Mouse (Mus musculus) kidney, embryonic 16.5 days (tissue): ENCODE results near the gene Atg16l2. TPM values are rescaled to one million over a fixed set of nuclear protein-coding genes. Genes with fewer than 3 reads are reported as not detected.

Experiments
- ATAC-seq: fragments of 200-750 bp; cut with Nextera tagmentation; 2 replicates; pipeline ENCODE4 v1.8.0; 2017; ENCODE audit warnings: moderate TSS enrichment; ENCODE audit not compliant: low FRiP score, low TSS enrichment
- H3K27ac ChIP-seq: fragments of 300-500 bp; sonication (generic); 2 replicates; pipeline ENCODE4 v1.5.1; 2014; ENCODE audit warnings: low read length
- H3K27me3 ChIP-seq: fragments of 300-500 bp; sonication (generic); 2 replicates; pipeline ENCODE4 v1.6.1; 2014; ENCODE audit warnings: low read length, control low read depth, mixed read lengths; ENCODE audit not compliant: insufficient read depth
- H3K36me3 ChIP-seq: fragments of 300-500 bp; sonication (generic); 2 replicates; pipeline ENCODE4 v1.6.1; 2014; ENCODE audit warnings: low read length, control low read depth, mixed read lengths; ENCODE audit not compliant: insufficient read depth
- H3K4me1 ChIP-seq: fragments of 300-500 bp; sonication (generic); 2 replicates; pipeline ENCODE4 v1.6.1; 2014; ENCODE audit warnings: low read length, control low read depth, mixed read lengths; ENCODE audit not compliant: insufficient read depth
- H3K4me2 ChIP-seq: fragments of 300-500 bp; sonication (generic); replicated peaks from 2 replicates; pipeline ENCODE4 v1.6.1; 2014; ENCODE audit warnings: low read depth, low read length
- H3K4me3 ChIP-seq: fragments of 300-500 bp; sonication (generic); 2 replicates; pipeline ENCODE4 v1.5.1; 2014; ENCODE audit warnings: mild to moderate bottlenecking, low read length
- H3K9ac ChIP-seq: fragments of 300-500 bp; sonication (generic); replicated peaks from 2 replicates; pipeline ENCODE4 v1.6.1; 2014; ENCODE audit warnings: low read length
- H3K9me3 ChIP-seq: fragments of 300-500 bp; sonication (generic); 2 replicates; pipeline ENCODE4 v1.6.1; 2016; ENCODE audit warnings: low read length, control low read depth
- WGBS: fragments of 180-500 bp; shearing (Covaris S2); extraction: QIAGEN DNeasy Blood & Tissue Kit; methylation state at CpG from one replicate; pipeline ENCODE4 v1.1.7; 2014; 5-methylcytosine and 5-hydroxymethylcytosine counted together
- polyA plus RNA-seq: library from polyadenylated mRNA; unstranded; fragments of >200 nt; fragmentation: Nextera tagmentation; extraction: Ambion mirVana; gene quantifications from 2 replicates; pipeline ENCODE4 v1.2.1, GENCODE M21; 2015

Atg16l2 gene
- polyA plus RNA-seq, 1 experiment from 2014 or later, result 23.7 TPM

DNA sequence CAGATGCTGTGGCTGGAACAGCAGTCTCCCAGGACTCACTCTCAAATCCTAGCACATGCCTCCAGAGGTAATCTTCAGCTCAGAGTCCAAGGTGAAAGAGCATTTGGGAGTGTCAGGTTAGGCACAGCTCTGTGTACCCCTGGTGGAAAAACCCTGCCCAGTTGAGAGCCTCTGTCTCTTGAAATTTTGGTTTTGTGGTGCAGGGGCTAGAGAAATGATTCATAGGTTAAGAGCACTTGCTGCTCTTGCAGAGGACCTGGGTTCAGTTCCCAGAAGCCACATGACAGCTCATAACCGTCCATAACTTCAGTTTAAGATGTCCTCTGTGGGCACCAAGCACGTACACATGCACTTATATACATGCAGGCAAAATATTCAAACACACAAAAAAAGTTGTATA, 14.2 kb downstream of the Atg16l2 start:
- no peak overlapping the region for H3K9ac ChIP-seq
- H3K9me3 ChIP-seq, result no peaks in the 10 kb centered on the region
- no peaks in the 10 kb centered on the region for H3K27me3 ChIP-seq
- no peak overlapping the region for H3K4me2 ChIP-seq
- H3K27ac ChIP-seq, result 0 out of 2 replicates have a peak overlapping the region, but pooled peaks have one; percentile 10
- no peak overlapping the region for H3K4me3 ChIP-seq
- WGBS, result 85% methylated on average over 2 of the region's 2 CpGs
- no peak for ATAC-seq
- H3K36me3 ChIP-seq, result peaks cover 22% of the 10 kb centered on the region
- no peaks in the 10 kb centered on the region for H3K4me1 ChIP-seq

DNA sequence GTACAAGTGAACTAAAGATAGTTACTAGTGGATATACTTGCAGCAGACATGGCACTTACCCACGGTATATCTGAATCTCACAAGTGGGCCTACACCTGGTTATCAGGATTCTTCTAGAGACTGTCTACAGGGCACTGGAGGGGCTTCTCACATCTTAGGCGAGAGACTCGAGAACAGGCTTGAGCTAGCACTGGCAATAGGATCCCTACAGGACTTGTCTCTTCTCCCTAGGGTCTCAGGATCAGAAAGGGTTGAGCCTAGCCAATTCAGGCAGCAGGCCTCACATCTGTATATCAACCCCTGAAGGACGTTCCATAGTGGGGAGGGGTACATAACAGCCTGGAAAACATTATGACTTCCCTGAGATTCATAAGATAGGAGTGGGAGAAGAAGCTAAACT, 15.2 kb downstream of the Atg16l2 start:
- Histone ChIP-seq H3K27me3 (no peaks in the 10 kb centered on the region), H3K36me3 (peaks cover 24% of the 10 kb centered on the region), H3K4me3 (no peak overlapping the region), H3K27ac (no peak overlapping the region), H3K4me2 (no peak overlapping the region), H3K9ac (no peak overlapping the region), H3K9me3 (no peaks in the 10 kb centered on the region), H3K4me1 (no peaks in the 10 kb centered on the region)
- no peak for ATAC-seq
- 80% methylated on average over 4 of the region's 4 CpGs for WGBS

DNA sequence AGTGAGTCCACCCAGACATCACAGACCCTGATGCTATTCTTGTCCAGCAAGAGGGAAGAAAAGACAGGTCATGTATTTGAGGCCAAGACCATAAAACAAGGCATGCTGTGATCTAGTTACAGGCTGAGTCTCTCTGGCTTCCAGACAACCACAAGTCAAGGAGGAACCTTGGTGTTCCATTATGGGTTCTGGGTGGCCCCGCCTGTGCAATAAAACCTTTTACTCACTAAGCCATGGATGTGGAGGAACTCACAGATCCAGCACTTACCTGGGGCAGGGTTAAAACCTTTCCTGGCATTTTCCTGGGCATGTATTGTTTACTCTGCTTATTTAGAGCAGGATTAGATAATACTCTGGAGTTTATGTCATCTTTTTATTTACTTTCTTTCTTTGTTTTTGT, 17.5 kb downstream of the Atg16l2 start:
- Histone ChIP-seq H3K36me3 (peaks cover 28% of the 10 kb centered on the region), H3K4me2 (no peak overlapping the region), H3K27ac (no peak overlapping the region), H3K9ac (no peak overlapping the region), H3K4me1 (no peaks in the 10 kb centered on the region), H3K9me3 (no peaks in the 10 kb centered on the region), H3K27me3 (no peaks in the 10 kb centered on the region), H3K4me3 (no peak overlapping the region)
- ATAC-seq, result no peak
- WGBS, result 58% methylated on average over 1 of the region's 1 CpGs

- Histone ChIP-seq H3K27me3 (no peaks in the 10 kb centered on the region), H3K9ac (no peak overlapping the region), H3K27ac (no peak overlapping the region), H3K4me1 (no peaks in the 10 kb centered on the region), H3K4me2 (no peak overlapping the region), H3K9me3 (no peaks in the 10 kb centered on the region), H3K4me3 (no peak overlapping the region), H3K36me3 (peaks cover 42% of the 10 kb centered on the region)
- WGBS, result 92% methylated on average over 3 of the region's 3 CpGs
- ATAC-seq, result no peak
These were observed 19.3 kb downstream of the Atg16l2 start for GRCm38 (mm10) chr7:101282721-101283120.

DNA sequence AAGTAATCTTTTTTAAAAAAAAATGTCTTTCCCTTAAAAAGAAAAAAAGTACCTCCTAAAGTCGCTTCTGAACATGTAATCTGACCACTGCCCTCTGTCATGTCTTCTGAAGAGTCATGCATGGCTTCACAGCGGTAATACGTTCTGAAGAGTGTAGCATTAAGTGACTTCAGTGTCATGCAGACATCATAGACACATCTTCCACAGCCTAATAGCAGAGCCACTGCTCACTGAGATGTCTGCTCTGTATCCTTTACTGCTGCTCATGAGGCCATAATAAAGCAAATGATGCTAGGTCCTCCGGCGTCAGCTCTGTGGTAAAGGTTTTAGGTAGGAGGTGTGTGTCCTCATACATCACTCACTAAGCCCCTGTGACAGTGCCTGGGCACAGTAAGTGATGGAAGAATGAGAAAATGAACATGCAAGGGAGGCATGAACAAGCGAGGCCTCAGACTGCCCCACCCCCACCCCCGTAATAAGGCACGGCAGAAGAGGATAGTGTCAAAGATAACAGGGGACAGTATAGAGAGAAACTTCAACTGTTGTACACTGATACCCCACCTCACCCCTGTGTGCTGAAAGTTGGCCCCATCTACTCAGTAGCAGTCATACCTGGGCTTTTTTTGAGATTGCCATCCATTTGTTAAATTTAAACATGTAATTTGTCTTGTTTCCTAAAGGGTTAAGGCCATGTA, 29.4 kb downstream of the Atg16l2 start:
- H3K4me2 ChIP-seq, result no peak overlapping the region
- H3K4me3 ChIP-seq, result no peak overlapping the region
- no peaks in the 10 kb centered on the region for H3K27me3 ChIP-seq
- no peak overlapping the region for H3K9ac ChIP-seq
- H3K27ac ChIP-seq, result no peak overlapping the region
- WGBS, result 79% methylated on average over 8 of the region's 8 CpGs
- peaks cover 27% of the 10 kb centered on the region; the same call in 1 of the 2 replicates for H3K36me3 ChIP-seq
- no peak for ATAC-seq
- no peaks in the 10 kb centered on the region for H3K9me3 ChIP-seq
- no peaks in the 10 kb centered on the region for H3K4me1 ChIP-seq

GRCm38 (mm10) chr7:101271602-101272001, 30.4 kb downstream of the Atg16l2 start:
- H3K9ac ChIP-seq, result no peak overlapping the region
- H3K27me3 ChIP-seq, result no peaks in the 10 kb centered on the region
- H3K9me3 ChIP-seq, result no peaks in the 10 kb centered on the region
- no peak overlapping the region for H3K4me3 ChIP-seq
- no peak overlapping the region for H3K4me2 ChIP-seq
- no peak for ATAC-seq
- 76% methylated on average over 1 of the region's 1 CpGs for WGBS
- H3K36me3 ChIP-seq, result peaks cover 17% of the 10 kb centered on the region; the same call in 1 of the 2 replicates
- H3K27ac ChIP-seq, result no peak overlapping the region
- H3K4me1 ChIP-seq, result no peaks in the 10 kb centered on the region

DNA sequence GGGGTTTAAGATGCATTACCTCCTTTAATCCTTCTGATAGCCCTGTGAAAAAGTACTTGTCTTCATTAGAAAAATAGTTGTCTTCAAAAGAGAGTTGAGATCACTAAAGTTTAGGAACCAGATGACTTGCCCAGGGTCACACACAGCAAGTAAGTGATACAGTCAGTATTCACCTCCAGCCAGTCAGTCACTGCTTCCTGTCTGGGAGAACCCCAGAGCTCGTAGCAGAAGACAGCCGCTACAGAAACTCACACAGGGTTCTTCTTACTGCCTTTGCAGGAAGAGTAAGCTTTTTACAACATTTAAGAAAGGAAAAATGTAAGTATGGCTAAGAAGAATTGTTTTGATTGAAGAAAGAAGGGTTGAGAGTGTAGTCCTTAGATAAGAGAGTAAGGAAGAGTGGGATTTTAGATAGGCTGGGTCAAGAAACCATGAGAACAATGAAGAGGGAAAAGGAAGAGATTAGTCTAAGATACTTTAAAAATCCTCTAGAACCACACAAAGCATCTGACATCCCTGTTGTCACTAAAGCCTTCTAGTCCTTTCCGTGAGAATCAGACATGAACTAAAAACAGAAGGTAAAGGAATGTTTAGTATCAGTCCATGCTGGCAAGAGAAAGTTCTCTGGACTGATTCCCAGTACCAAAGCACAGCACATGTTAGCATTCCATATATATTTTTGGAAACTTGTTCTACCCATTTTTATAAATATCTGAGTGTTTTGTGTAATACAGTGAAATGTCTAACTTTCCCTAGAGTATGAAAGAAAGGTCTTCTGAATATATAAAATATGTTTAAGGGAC, 34.4 kb downstream of the Atg16l2 start:
- Histone ChIP-seq H3K4me1 (no peaks in the 10 kb centered on the region), H3K9ac (no peak overlapping the region), H3K9me3 (no peaks in the 10 kb centered on the region), H3K27ac (peak overlapping the region; percentile 50; the same call in 1 of the 2 replicates), H3K27me3 (no peaks in the 10 kb centered on the region), H3K4me2 (no peak overlapping the region), H3K36me3 (peaks cover 13% of the 10 kb centered on the region; the same call in 1 of the 2 replicates), H3K4me3 (no peak overlapping the region)
- 66% methylated on average over 3 of the region's 3 CpGs for WGBS
- no peak for ATAC-seq

- Histone ChIP-seq H3K27me3 (no peaks in the 10 kb centered on the region), H3K36me3 (peaks cover 21% of the 10 kb centered on the region; the same call in 1 of the 2 replicates), H3K4me1 (no peaks in the 10 kb centered on the region), H3K9me3 (no peaks in the 10 kb centered on the region), H3K4me2 (no peak overlapping the region), H3K4me3 (no peak overlapping the region), H3K9ac (no peak overlapping the region), H3K27ac (no peak overlapping the region)
- no peak for ATAC-seq
These were observed 38.5 kb downstream of the Atg16l2 start for GRCm38 (mm10) chr7:101263511-101263910.

GRCm38 (mm10) chr7:101261941-101262546, 40.0 kb downstream of the Atg16l2 start:
- Histone ChIP-seq H3K27me3 (no peaks in the 10 kb centered on the region), H3K4me2 (no peak overlapping the region), H3K4me1 (no peaks in the 10 kb centered on the region), H3K4me3 (no peak overlapping the region), H3K36me3 (peaks cover 21% of the 10 kb centered on the region; the same call in 1 of the 2 replicates), H3K9me3 (no peaks in the 10 kb centered on the region), H3K9ac (no peak overlapping the region), H3K27ac (no peak overlapping the region)
- no peak for ATAC-seq
- 93% methylated on average over 4 of the region's 4 CpGs for WGBS

GRCm38 (mm10) chr7:101258482-101258881, 43.6 kb downstream of the Atg16l2 start:
- Histone ChIP-seq H3K4me1 (no peaks in the 10 kb centered on the region), H3K9me3 (no peaks in the 10 kb centered on the region), H3K4me2 (no peak overlapping the region), H3K27ac (no peak overlapping the region), H3K36me3 (peaks cover 27% of the 10 kb centered on the region), H3K9ac (no peak overlapping the region), H3K27me3 (no peaks in the 10 kb centered on the region), H3K4me3 (no peak overlapping the region)
- no peak for ATAC-seq
